Mouse (Mus musculus) MEL (cell line): Measurements from ENCODE around the gene Rps15a. TPM values are rescaled to one million over a fixed set of nuclear protein-coding genes. Genes with fewer than 3 reads are reported as not detected.

Experiments
- DNase-seq: peaks from one replicate; pipeline ENCODE4 v3.0.0; 2011; ENCODE audit warnings: low read depth, low spot score
- H3K27ac ChIP-seq: 2 replicates; pipeline ENCODE4 v1.5.1; 2012; ENCODE audit warnings: low read depth, mild to moderate bottlenecking, control low read depth, low read length, moderate library complexity; ENCODE audit not compliant: control insufficient read depth
- H3K27me3 ChIP-seq, 2 experiments: fragments of 150-350 bp in 1 of 2; sonication (generic) in 1 of 2; 2 replicates each; pipeline ENCODE4 v1.6.1; 2012; ENCODE audit warnings: low read length in 2 of 2, mild to moderate bottlenecking in 2 of 2, improper control_type of control experiment in 1 of 2, moderate library complexity in 1 of 2; ENCODE audit not compliant: insufficient read depth in 2 of 2, control insufficient read depth in 1 of 2
- H3K36me3 ChIP-seq, 2 experiments: 2 replicates each; pipeline ENCODE4 v1.6.1; 2012 to 2014; ENCODE audit warnings: low read length in 2 of 2, improper control_type of control experiment in 1 of 2, inconsistent platforms in 1 of 2, mild to moderate bottlenecking in 1 of 2; ENCODE audit not compliant: insufficient read depth in 2 of 2, control insufficient read depth in 1 of 2
- H3K4me1 ChIP-seq, 2 experiments: fragments of 150-350 bp in 1 of 2; sonication (generic) in 1 of 2; 2 replicates each; pipeline ENCODE4 v1.6.1; 2012; ENCODE audit warnings: low read length in 2 of 2, improper control_type of control experiment in 1 of 2, mild to moderate bottlenecking in 1 of 2; ENCODE audit not compliant: insufficient read depth in 2 of 2, control insufficient read depth in 1 of 2
- H3K4me3 ChIP-seq, 2 experiments: fragments of 150-350 bp in 1 of 2; sonication (generic) in 1 of 2; 2 replicates each; pipeline ENCODE4 v1.5.1; 2012; ENCODE audit warnings: low read depth in 2 of 2, low read length in 2 of 2, mild to moderate bottlenecking in 2 of 2, moderate library complexity in 2 of 2, control low read depth in 1 of 2, improper control_type of control experiment in 1 of 2; ENCODE audit not compliant: control insufficient read depth in 1 of 2, insufficient read depth in 1 of 2
- H3K79me2 ChIP-seq: 2 replicates; pipeline ENCODE4 v1.6.1; 2012; ENCODE audit warnings: mild to moderate bottlenecking, low read length, moderate library complexity; ENCODE audit not compliant: control insufficient read depth, poor library complexity, insufficient read depth
- H3K9ac ChIP-seq: 2 replicates; pipeline ENCODE4 v1.6.1; 2012; ENCODE audit warnings: low read depth, mild to moderate bottlenecking, control low read depth, low read length, moderate library complexity; ENCODE audit not compliant: control insufficient read depth, poor library complexity, severe bottlenecking
- H3K9me3 ChIP-seq: fragments of 150-350 bp; sonication (generic); replicated peaks from 2 replicates; pipeline ENCODE4 v1.6.1; 2012; ENCODE audit warnings: mild to moderate bottlenecking, low read length, improper control_type of control experiment, moderate library complexity; ENCODE audit not compliant: insufficient read depth
- BHLHE40 ChIP-seq: IDR thresholded peaks from 2 replicates; pipeline ENCODE4 v1.6.1; 2012; ENCODE audit warnings: low read depth, mild to moderate bottlenecking, inconsistent platforms, low read length, improper control_type of control experiment, borderline replicate concordance
- CHD1 ChIP-seq: IDR thresholded peaks from 2 replicates; pipeline ENCODE4 v1.6.1; 2012; ENCODE audit warnings: low read depth, mild to moderate bottlenecking, inconsistent platforms, low read length, improper control_type of control experiment
- CTCF ChIP-seq, 3 experiments: IDR thresholded peaks in 2 of 3; conservative IDR thresholded peaks in 1 of 3; 2 replicates each; pipeline ENCODE4 v1.5.1; 2011 to 2012; ENCODE audit warnings: low read length in 3 of 3, low read depth in 2 of 3, mild to moderate bottlenecking in 2 of 3, improper control_type of control experiment in 1 of 3, inconsistent platforms in 1 of 3, mixed read lengths in 1 of 3, moderate library complexity in 1 of 3; ENCODE audit not compliant: control insufficient read depth in 1 of 3, insufficient read depth in 1 of 3, poor library complexity in 1 of 3, severe bottlenecking in 1 of 3
- EP300 ChIP-seq, 2 experiments: IDR thresholded peaks; 2 replicates each; pipeline ENCODE4 v1.6.1; 2011; ENCODE audit warnings: improper control_type of control experiment in 2 of 2, low read length in 2 of 2, low read depth in 1 of 2, mild to moderate bottlenecking in 1 of 2
- ETS1 ChIP-seq: IDR thresholded peaks from 2 replicates; pipeline ENCODE4 v1.6.1; 2012; ENCODE audit warnings: low read depth, mild to moderate bottlenecking, inconsistent platforms, low read length, improper control_type of control experiment, moderate library complexity
- GABPA ChIP-seq: IDR thresholded peaks from 2 replicates; pipeline ENCODE4 v1.6.1; 2012; ENCODE audit warnings: low read depth, mild to moderate bottlenecking, inconsistent platforms, low read length, improper control_type of control experiment, moderate library complexity
- GATA1 ChIP-seq: IDR thresholded peaks from 2 replicates; pipeline ENCODE4 v1.6.1; 2011; ENCODE audit warnings: low read depth, low read length, improper control_type of control experiment
- HCFC1 ChIP-seq: IDR thresholded peaks from 2 replicates; pipeline ENCODE4 v1.6.1; 2012; ENCODE audit warnings: low read depth, mild to moderate bottlenecking, inconsistent platforms, low read length, improper control_type of control experiment, moderate library complexity
- KAT2A ChIP-seq: conservative IDR thresholded peaks from 2 replicates; pipeline ENCODE4 v1.6.1; 2012; ENCODE audit warnings: low read depth, low read length, improper control_type of control experiment, inconsistent platforms
- MAZ ChIP-seq: IDR thresholded peaks from 2 replicates; pipeline ENCODE4 v1.6.1; 2012; ENCODE audit warnings: low read depth, mild to moderate bottlenecking, inconsistent platforms, low read length, improper control_type of control experiment
- MEF2A ChIP-seq: IDR thresholded peaks from 2 replicates; pipeline ENCODE4 v1.6.1; 2014; ENCODE audit warnings: low read depth, mild to moderate bottlenecking, inconsistent platforms, low read length, improper control_type of control experiment; ENCODE audit not compliant: poor library complexity, insufficient replicate concordance, severe bottlenecking; ENCODE audit errors: extremely low read depth
- MXI1 ChIP-seq: IDR thresholded peaks from 2 replicates; pipeline ENCODE4 v1.6.1; 2011; ENCODE audit warnings: mild to moderate bottlenecking, low read depth, low read length, improper control_type of control experiment
- MYB ChIP-seq: IDR thresholded peaks from 2 replicates; pipeline ENCODE4 v1.6.1; 2011; ENCODE audit warnings: mild to moderate bottlenecking, low read depth, low read length, improper control_type of control experiment
- MYC ChIP-seq: IDR thresholded peaks from 2 replicates; pipeline ENCODE4 v1.6.1; 2011; ENCODE audit warnings: low read depth, mild to moderate bottlenecking, low read length, improper control_type of control experiment, moderate library complexity
- NELFE ChIP-seq: IDR thresholded peaks from 2 replicates; pipeline ENCODE4 v1.6.1; 2011; ENCODE audit warnings: low read depth, low read length, improper control_type of control experiment
- NRF1 ChIP-seq: IDR thresholded peaks from 2 replicates; pipeline ENCODE4 v1.6.1; 2014; ENCODE audit warnings: low read depth, mild to moderate bottlenecking, inconsistent platforms, low read length, improper control_type of control experiment, moderate library complexity; ENCODE audit not compliant: poor library complexity, insufficient read depth, severe bottlenecking
- RCOR1 ChIP-seq: IDR thresholded peaks from 2 replicates; pipeline ENCODE4 v1.6.1; 2012; ENCODE audit warnings: low read depth, mild to moderate bottlenecking, inconsistent platforms, low read length, improper control_type of control experiment
- SIN3A ChIP-seq: IDR thresholded peaks from 2 replicates; pipeline ENCODE4 v1.6.1; 2012; ENCODE audit warnings: low read length, improper control_type of control experiment, inconsistent platforms
- TCF12 ChIP-seq: IDR thresholded peaks from 2 replicates; pipeline ENCODE4 v1.6.1; 2014; ENCODE audit warnings: low read depth, mild to moderate bottlenecking, inconsistent platforms, low read length, improper control_type of control experiment, moderate library complexity
- USF2 ChIP-seq, 2 experiments: IDR thresholded peaks; 2 replicates each; pipeline ENCODE4 v1.6.1; 2011 to 2012; ENCODE audit warnings: improper control_type of control experiment in 2 of 2, low read length in 2 of 2, borderline replicate concordance in 1 of 2, inconsistent platforms in 1 of 2, low read depth in 1 of 2, mild to moderate bottlenecking in 1 of 2; ENCODE audit not compliant: insufficient read depth in 1 of 2
- ZC3H11A ChIP-seq: IDR thresholded peaks from 2 replicates; pipeline ENCODE4 v1.6.1; 2012; ENCODE audit warnings: low read depth, mild to moderate bottlenecking, inconsistent platforms, low read length, improper control_type of control experiment
- ZMIZ1 ChIP-seq: IDR thresholded peaks from 2 replicates; pipeline ENCODE4 v1.6.1; 2012; ENCODE audit warnings: low read depth, mild to moderate bottlenecking, inconsistent platforms, low read length, improper control_type of control experiment, moderate library complexity
- ZNF384 ChIP-seq: IDR thresholded peaks from 2 replicates; pipeline ENCODE4 v1.6.1; 2012; ENCODE audit warnings: low read depth, mild to moderate bottlenecking, inconsistent platforms, low read length, improper control_type of control experiment
- polyA plus RNA-seq, 2 experiments: library from polyadenylated mRNA; stranded (reverse) in 1 of 2; unstranded in 1 of 2; fragments of >175 nt in 1 of 2; fragments of >200 nt in 1 of 2; gene quantifications; 2 replicates each; pipeline versions ENCODE4 v1.2.1 to v1.2.4; 2012; ENCODE audit warnings: low replicate concordance in 2 of 2, low read depth in 1 of 2; ENCODE audit not compliant: insufficient read length in 2 of 2, insufficient read depth in 1 of 2, missing spikeins in 1 of 2
- total RNA-seq: library from RNA; depleted of rRNA; stranded (reverse); fragments of 300-350 nt; gene quantifications from 2 replicates; pipeline ENCODE4 v1.2.3, GENCODE M21; 2012

Rps15a gene
- total and polyA plus RNA-seq, 3 experiments = 589 to 2,420 TPM; not detected in 1

DNA sequence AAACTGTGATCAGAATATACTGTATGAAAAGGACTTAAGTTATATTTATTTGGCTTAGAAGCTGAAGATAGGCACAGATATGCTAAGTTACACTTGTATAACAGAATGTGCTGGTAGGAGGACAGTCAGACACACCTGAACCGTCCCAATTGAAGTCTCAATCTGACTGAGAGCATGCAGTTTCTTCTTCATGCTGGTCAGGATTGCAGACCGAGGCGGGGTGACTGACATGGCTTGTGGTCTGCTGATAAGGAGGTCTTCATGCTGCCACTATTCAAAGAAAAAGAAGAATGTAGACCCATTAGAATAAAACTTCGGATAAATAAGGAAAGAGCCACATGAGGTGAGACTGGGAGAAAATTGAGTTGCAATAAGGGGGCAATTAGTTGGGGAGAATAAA, 27.1 kb upstream of the Rps15a start:
- H3K4me1 ChIP-seq = peaks cover 0 to 3% of the 10 kb centered on the region in 2 experiments; a peak in 1 of 4 replicates
- DNase-seq = no peak
- no peak for TF ChIP-seq USF2 (IDR thresholded peaks at IDR 0.05; ENCODE audit: borderline replicate concordance in 1 of 2, insufficient read depth in 1 of 2, low read depth in 1 of 2, low read length in 2 of 2)
- no peak for TF ChIP-seq NRF1
- TF ChIP-seq CHD1 = no peak
- no peak for TF ChIP-seq MEF2A
- no peak for TF ChIP-seq BHLHE40
- TF ChIP-seq HCFC1 = no peak
- no peak for TF ChIP-seq GATA1
- TF ChIP-seq ZNF384 = no peak
- no peak for TF ChIP-seq TCF12
- no peak for TF ChIP-seq SIN3A
- H3K27me3 ChIP-seq = no peaks in the 10 kb centered on the region
- H3K9me3 ChIP-seq = no peaks in the 10 kb centered on the region
- H3K79me2 ChIP-seq = no peaks in the 10 kb centered on the region
- peaks cover 4 to 43% of the 10 kb centered on the region in 2 experiments for H3K36me3 ChIP-seq
- H3K4me3 ChIP-seq = no peak overlapping the region
- no peak overlapping the region for H3K27ac ChIP-seq
- no peak overlapping the region for H3K9ac ChIP-seq

DNA sequence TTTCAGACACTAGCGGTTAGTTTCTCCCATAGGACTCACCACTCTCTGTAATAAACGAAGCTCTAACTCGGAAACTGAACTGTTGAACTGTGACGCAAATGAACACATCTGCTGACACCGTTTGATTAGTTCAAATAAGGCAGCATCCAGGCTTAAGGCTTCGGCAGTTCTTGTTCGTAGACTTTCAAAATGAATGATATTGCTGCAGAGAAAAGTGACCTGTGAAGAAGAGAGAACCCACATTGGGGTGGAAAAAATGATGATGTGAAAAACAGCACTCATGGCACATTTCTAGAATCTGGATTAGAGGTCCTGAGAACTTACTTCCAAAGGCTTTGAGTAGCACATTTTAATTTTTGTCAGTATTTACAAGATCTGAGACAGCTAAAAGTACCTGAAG, 25.3 kb upstream of the Rps15a start:
- no peaks in the 10 kb centered on the region for H3K79me2 ChIP-seq
- H3K4me1 ChIP-seq = peaks cover 0 to 3% of the 10 kb centered on the region in 2 experiments; a peak in 1 of 4 replicates
- no peaks in the 10 kb centered on the region for H3K9me3 ChIP-seq
- H3K4me3 ChIP-seq = no peak overlapping the region
- H3K36me3 ChIP-seq = peaks cover 4 to 50% of the 10 kb centered on the region in 2 experiments
- DNase-seq = no peak
- no peaks in the 10 kb centered on the region for H3K27me3 ChIP-seq
- no peak for TF ChIP-seq MEF2A
- TF ChIP-seq EP300 (IDR thresholded peaks at IDR 0.05; ENCODE audit: low read depth in 1 of 2, low read length in 2 of 2) = no peak
- TF ChIP-seq CHD1 = no peak
- no peak for TF ChIP-seq ZMIZ1
- no peak for TF ChIP-seq TCF12
- no peak overlapping the region for H3K9ac ChIP-seq
- H3K27ac ChIP-seq = no peak overlapping the region

DNA sequence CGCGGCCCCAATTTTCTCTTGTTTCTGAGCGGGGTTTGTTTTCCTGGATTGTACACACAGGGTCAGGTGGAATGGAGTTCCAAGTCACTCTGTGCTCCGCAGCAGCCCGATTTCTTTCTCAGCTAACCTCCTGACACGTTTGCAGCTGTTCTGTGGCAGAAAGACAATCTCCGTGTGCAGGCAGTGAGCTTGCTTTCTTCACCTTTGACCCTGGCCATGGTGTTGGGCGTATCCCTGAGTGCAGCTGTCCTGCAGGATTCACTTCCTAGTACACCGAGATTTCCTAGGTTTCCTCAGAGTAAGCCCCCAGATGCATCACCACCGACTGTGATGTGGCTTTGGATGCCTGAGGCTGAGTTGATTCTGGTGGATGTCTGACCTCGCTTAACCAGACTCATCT, 19.1 kb upstream of the Rps15a start:
- H3K9ac ChIP-seq = no peak overlapping the region
- no peak overlapping the region for H3K4me3 ChIP-seq
- no peak overlapping the region for H3K27ac ChIP-seq
- no peaks in the 10 kb centered on the region for H3K9me3 ChIP-seq
- no peaks in the 10 kb centered on the region for H3K27me3 ChIP-seq
- H3K4me1 ChIP-seq = peaks cover 0 to 5% of the 10 kb centered on the region in 2 experiments; a peak in 1 of 4 replicates
- no peaks in the 10 kb centered on the region for H3K79me2 ChIP-seq
- DNase-seq = no peak
- H3K36me3 ChIP-seq = peaks cover 9 to 31% of the 10 kb centered on the region in 2 experiments
- TF ChIP-seq CTCF (IDR thresholded peaks at IDR 0.05 in 2 of 3, conservative IDR thresholded peaks at IDR 0.05 in 1 of 3; ENCODE audit: control insufficient read depth in 1 of 3, insufficient read depth in 1 of 3, low read depth in 2 of 3, low read length in 3 of 3, poor library complexity in 1 of 3, severe bottlenecking in 1 of 3) = no peak
- no peak for TF ChIP-seq MYC
- TF ChIP-seq EP300 (IDR thresholded peaks at IDR 0.05; ENCODE audit: low read depth in 1 of 2, low read length in 2 of 2) = no peak
- no peak for TF ChIP-seq USF2 (IDR thresholded peaks at IDR 0.05; ENCODE audit: borderline replicate concordance in 1 of 2, insufficient read depth in 1 of 2, low read depth in 1 of 2, low read length in 2 of 2)
- no peak for TF ChIP-seq MYB
- no peak for TF ChIP-seq RCOR1
- no peak for TF ChIP-seq ETS1
- no peak for TF ChIP-seq MXI1
- TF ChIP-seq MAZ = no peak
- TF ChIP-seq KAT2A = no peak
- no peak for TF ChIP-seq NELFE
- TF ChIP-seq GATA1 = no peak
- no peak for TF ChIP-seq ZNF384
- no peak for TF ChIP-seq GABPA
- TF ChIP-seq CHD1 = no peak
- TF ChIP-seq ZMIZ1 = no peak
- TF ChIP-seq NRF1 = no peak
- TF ChIP-seq ZC3H11A = no peak
